Mouse (Mus musculus): Measurements from ENCODE around the gene Hkdc1. TPM values are rescaled to one million over a fixed set of nuclear protein-coding genes. Genes with fewer than 3 reads are reported as not detected.

Gene Hkdc1
- polyA plus RNA-seq, 1 experiment = 0.04 TPM

GRCm38 (mm10) chr10:62341956-62342355, 80.3 kb downstream of the Hkdc1 start:
- no peak overlapping the region for H3K4me3 ChIP-seq (ENCODE audit: insufficient read depth, poor library complexity, severe bottlenecking)
- H3K36me3 ChIP-seq (ENCODE audit: control insufficient read depth, insufficient read depth) = no peaks in the 10 kb centered on the region
- H3K27me3 ChIP-seq (ENCODE audit: control insufficient read depth, insufficient read depth, insufficient read length) = no peaks in the 10 kb centered on the region
- peaks cover 20% of the 10 kb centered on the region for H3K79me3 ChIP-seq (ENCODE audit: low read depth)
- no peak overlapping the region for H3ac ChIP-seq (ENCODE audit: control insufficient read depth, insufficient read length, low read depth)
- TF ChIP-seq USF1 (IDR thresholded peaks at IDR 0.05; ENCODE audit: low read depth) = no peak
- no peak for TF ChIP-seq CTCF (IDR thresholded peaks at IDR 0.05; ENCODE audit: control insufficient read depth, insufficient read depth, insufficient read length)
- no peak for TF ChIP-seq CEBPB (IDR thresholded peaks at IDR 0.05; ENCODE audit: low read depth)
- no peak for TF ChIP-seq MYOD1 (IDR thresholded peaks at IDR 0.05; ENCODE audit: control insufficient read depth, insufficient read length, low read depth)
- no peak for TF ChIP-seq MAX (IDR thresholded peaks at IDR 0.05)
- TF ChIP-seq MYOG (IDR thresholded peaks at IDR 0.05; ENCODE audit: control insufficient read depth, extremely low read depth, insufficient read length) = no peak
- no peak for TF ChIP-seq FOSL1 (IDR thresholded peaks at IDR 0.05; ENCODE audit: insufficient read depth, low read length, poor library complexity, severe bottlenecking)
- H3K79me2 ChIP-seq (ENCODE audit: control insufficient read depth, insufficient read depth) = peaks cover 37% of the 10 kb centered on the region

GRCm38 (mm10) chr10:62340991-62341390, 81.3 kb downstream of the Hkdc1 start:
- peaks cover 47% of the 10 kb centered on the region for H3K79me2 ChIP-seq (ENCODE audit: control insufficient read depth, insufficient read depth)
- no peaks in the 10 kb centered on the region for H3K36me3 ChIP-seq (ENCODE audit: control insufficient read depth, insufficient read depth)
- no peaks in the 10 kb centered on the region for H3K27me3 ChIP-seq (ENCODE audit: control insufficient read depth, insufficient read depth, insufficient read length)
- peak overlapping the region; percentile 85 for H3ac ChIP-seq (ENCODE audit: control insufficient read depth, insufficient read length, low read depth)
- peak overlapping the region; percentile 83 for H3K4me3 ChIP-seq (ENCODE audit: insufficient read depth, poor library complexity, severe bottlenecking)
- TF ChIP-seq CTCF (IDR thresholded peaks at IDR 0.05; ENCODE audit: control insufficient read depth, insufficient read depth, insufficient read length) (no peak), MYOD1 (IDR thresholded peaks at IDR 0.05; ENCODE audit: control insufficient read depth, insufficient read length, low read depth) (no peak), FOSL1 (IDR thresholded peaks at IDR 0.05; ENCODE audit: insufficient read depth, low read length, poor library complexity, severe bottlenecking) (no peak), MAX (IDR thresholded peaks at IDR 0.05) (no peak), MYOG (IDR thresholded peaks at IDR 0.05; ENCODE audit: control insufficient read depth, extremely low read depth, insufficient read length) (no peak), USF1 (IDR thresholded peaks at IDR 0.05; ENCODE audit: low read depth) (no peak), CEBPB (IDR thresholded peaks at IDR 0.05; ENCODE audit: low read depth) (no peak)
- peaks cover 23% of the 10 kb centered on the region for H3K79me3 ChIP-seq (ENCODE audit: low read depth)

- Histone ChIP-seq H3K36me3 (ENCODE audit: control insufficient read depth, insufficient read depth) (no peaks in the 10 kb centered on the region), H3K4me3 (ENCODE audit: insufficient read depth, poor library complexity, severe bottlenecking) (peak overlapping the region; percentile 83), H3K79me3 (ENCODE audit: low read depth) (peaks cover 28% of the 10 kb centered on the region), H3ac (ENCODE audit: control insufficient read depth, insufficient read length, low read depth) (peak overlapping the region; percentile 85), H3K27me3 (ENCODE audit: control insufficient read depth, insufficient read depth, insufficient read length) (no peaks in the 10 kb centered on the region), H3K79me2 (ENCODE audit: control insufficient read depth, insufficient read depth) (peaks cover 55% of the 10 kb centered on the region)
- TF ChIP-seq FOSL1 (IDR thresholded peaks at IDR 0.05; ENCODE audit: insufficient read depth, low read length, poor library complexity, severe bottlenecking) = no peak
- TF ChIP-seq MYOG (IDR thresholded peaks at IDR 0.05; ENCODE audit: control insufficient read depth, extremely low read depth, insufficient read length) = no peak
- TF ChIP-seq MYOD1 (IDR thresholded peaks at IDR 0.05; ENCODE audit: control insufficient read depth, insufficient read length, low read depth) = no peak
- no peak for TF ChIP-seq MAX (IDR thresholded peaks at IDR 0.05)
- TF ChIP-seq CTCF (IDR thresholded peaks at IDR 0.05; ENCODE audit: control insufficient read depth, insufficient read depth, insufficient read length) = no peak
- TF ChIP-seq USF1 (IDR thresholded peaks at IDR 0.05; ENCODE audit: low read depth) = no peak
- TF ChIP-seq CEBPB (IDR thresholded peaks at IDR 0.05; ENCODE audit: low read depth) = no peak
These were observed 82.1 kb downstream of the Hkdc1 start for GRCm38 (mm10) chr10:62340095-62340731.

- Histone ChIP-seq H3K27me3 (ENCODE audit: control insufficient read depth, insufficient read depth, insufficient read length) (no peaks in the 10 kb centered on the region), H3K4me3 (ENCODE audit: insufficient read depth, poor library complexity, severe bottlenecking) (peak overlapping the region; percentile 83), H3K79me2 (ENCODE audit: control insufficient read depth, insufficient read depth) (peaks cover 62% of the 10 kb centered on the region), H3K36me3 (ENCODE audit: control insufficient read depth, insufficient read depth) (no peaks in the 10 kb centered on the region), H3K79me3 (ENCODE audit: low read depth) (peaks cover 36% of the 10 kb centered on the region), H3ac (ENCODE audit: control insufficient read depth, insufficient read length, low read depth) (peak overlapping the region; percentile 79)
- no peak for TF ChIP-seq CTCF (IDR thresholded peaks at IDR 0.05; ENCODE audit: control insufficient read depth, insufficient read depth, insufficient read length)
- TF ChIP-seq MYOD1 (IDR thresholded peaks at IDR 0.05; ENCODE audit: control insufficient read depth, insufficient read length, low read depth) = peak; percentile 74
These were observed 82.8 kb downstream of the Hkdc1 start for GRCm38 (mm10) chr10:62339211-62340094.

- Histone ChIP-seq H3K79me2 (ENCODE audit: control insufficient read depth, insufficient read depth) (peaks cover 70% of the 10 kb centered on the region), H3K36me3 (ENCODE audit: control insufficient read depth, insufficient read depth) (no peaks in the 10 kb centered on the region), H3K27me3 (ENCODE audit: control insufficient read depth, insufficient read depth, insufficient read length) (no peaks in the 10 kb centered on the region), H3K4me3 (ENCODE audit: insufficient read depth, poor library complexity, severe bottlenecking) (peak overlapping the region; percentile 83), H3ac (ENCODE audit: control insufficient read depth, insufficient read length, low read depth) (peak overlapping the region; percentile 79), H3K79me3 (ENCODE audit: low read depth) (peaks cover 40% of the 10 kb centered on the region)
- TF ChIP-seq CEBPB (IDR thresholded peaks at IDR 0.05; ENCODE audit: low read depth) = no peak
These were observed 83.7 kb downstream of the Hkdc1 start for GRCm38 (mm10) chr10:62338626-62339025.
